Mouse (Mus musculus) E14TG2a.4 (cell line): ENCODE results near the gene Numa1.

Source experiments
- CTCF ChIP-seq: conservative IDR thresholded peaks from 2 replicates; pipeline ENCODE4 v1.5.1; 2014; ENCODE audit warnings: low read length
- NANOG ChIP-seq: IDR thresholded peaks from 2 replicates; pipeline ENCODE4 v1.6.1; 2014; ENCODE audit warnings: borderline replicate concordance, low read length, mixed read lengths
- POU5F1 ChIP-seq: IDR thresholded peaks from 2 replicates; pipeline ENCODE4 v1.6.1; 2014; ENCODE audit warnings: low read length, borderline replicate concordance

- TF ChIP-seq CTCF (no peak), NANOG (no peak), POU5F1 (no peak)
Observed at GRCm38 (mm10) chr7:102018590-102018989, 84.7 kb downstream of the Numa1 start, which contains the start of gene Il18bp.
